Mouse (Mus musculus) thymus, postnatal 4 days (tissue): Measurements from ENCODE around the gene Vmn1r227.

Source experiments
- DNase-seq: peaks from one replicate; pipeline ENCODE4 v3.0.0; 2021

Vmn1r227 gene

DNA sequence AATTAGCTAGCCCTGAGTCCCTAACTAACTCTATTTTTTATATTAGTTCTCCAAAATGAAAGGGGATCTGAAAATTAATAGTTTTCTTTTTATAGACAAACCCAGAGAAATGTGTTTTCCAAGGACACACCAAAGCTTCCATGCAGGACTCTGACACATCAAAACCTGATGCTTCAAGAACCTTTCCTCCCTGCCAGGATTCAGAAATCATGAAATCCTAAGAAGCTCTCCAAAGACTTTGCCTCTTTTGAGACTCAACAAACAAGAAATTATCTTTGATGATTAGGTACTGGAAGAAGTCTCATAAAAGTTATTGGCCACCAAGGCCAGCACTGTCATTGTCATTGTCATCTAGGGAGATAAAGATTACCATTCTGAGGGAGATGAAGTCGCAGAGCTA lies at the start of gene Vmn1r227:
TSS of gene Vmn1r227 (plus strand) at position 301 of the 400 bp plus-strand sequence.
- DNase-seq = no peak

DNA sequence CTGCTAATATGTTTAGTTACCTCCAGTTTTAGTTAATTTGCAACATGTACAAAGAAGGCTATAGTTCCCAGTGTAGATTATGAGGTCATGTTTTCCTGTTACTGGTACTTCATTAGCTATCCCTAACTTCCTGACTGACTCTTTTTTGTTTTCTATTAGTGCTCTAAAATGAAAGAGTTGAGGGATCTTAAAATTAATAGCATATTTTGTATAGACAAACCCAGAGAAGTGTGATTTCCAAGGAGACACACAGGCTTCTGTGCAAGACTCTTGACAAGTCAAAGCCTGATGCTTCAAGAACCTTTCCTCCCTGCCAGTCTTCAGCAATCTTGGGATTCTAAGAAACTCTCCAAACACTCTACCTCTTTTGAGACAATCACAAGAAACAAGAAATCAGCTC lies 47.1 kb upstream of the Vmn1r227 start, which contains the start of gene Vmn1r226:
TSS of gene Vmn1r226 (plus strand) at position 301 of the 400 bp plus-strand sequence.
- DNase-seq = no peak

DNA sequence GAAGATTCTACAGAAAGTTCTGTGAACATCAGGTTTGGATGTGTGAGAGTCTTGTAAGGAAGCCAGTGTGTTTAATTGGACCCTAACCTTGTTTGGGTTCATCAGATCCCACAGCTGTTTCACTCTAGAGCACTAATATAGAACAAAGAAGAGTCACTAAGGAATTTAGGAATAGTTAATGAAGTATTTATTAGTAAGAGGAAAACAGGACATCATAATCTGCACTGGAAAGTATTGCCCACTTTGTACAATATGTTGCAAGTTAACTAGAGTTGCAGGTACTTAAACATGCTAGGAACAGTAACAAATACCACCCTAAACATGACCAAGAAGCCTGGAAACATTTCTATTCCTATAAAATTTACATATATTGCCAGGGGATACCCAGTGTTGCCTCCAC lies 56.4 kb downstream of the Vmn1r227 start, which contains the start of gene Vmn1r228:
TSS of gene Vmn1r228 (minus strand) at position 101 of the 400 bp plus-strand sequence.
- no peak for DNase-seq
